Mouse (Mus musculus): ENCODE measurements around the gene Pth2r. TPM values are rescaled to one million over a fixed set of nuclear protein-coding genes. Genes with fewer than 3 reads are reported as not detected.

Pth2r gene
- polyA plus RNA-seq (2014; fragmentation: Illumina TruSeq; extraction: RNeasy Lipid Tissue Mini Kit (QIAGEN cat#74804); ENCODE audit: low read depth, low replicate concordance) = 3.8 TPM

DNA sequence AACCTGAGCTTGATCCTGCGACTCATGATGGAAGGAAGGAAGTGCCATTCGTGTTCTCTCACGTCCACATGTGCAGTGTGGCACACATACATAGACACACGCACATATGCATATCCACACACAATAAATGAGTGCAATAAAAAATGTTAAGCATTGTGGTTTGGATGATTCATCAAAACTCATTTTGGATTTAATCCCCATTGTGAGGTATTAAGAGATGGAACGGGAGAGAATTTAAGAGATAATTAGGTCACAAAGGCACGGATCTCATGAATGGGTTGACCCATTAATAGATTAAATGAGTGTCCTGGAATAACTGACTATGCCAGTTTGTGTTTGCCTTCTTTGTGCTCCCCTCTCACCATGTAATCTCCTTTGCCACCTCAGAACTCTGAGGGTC lies at the start of gene Pth2r:
Gene Pth2r, plus strand, starts transcription at position 301 of the 400 bp plus-strand sequence.

Other genes starting within 250 kb of the Pth2r start
- 234 TPM for gene Akr1cl, start 249.3 kb upstream of the Pth2r start, polyA plus RNA-seq (2014; fragmentation: Illumina TruSeq; extraction: RNeasy Lipid Tissue Mini Kit (QIAGEN cat#74804); ENCODE audit: low read depth, low replicate concordance)
- gene Cryge, start 230.9 kb upstream of the Pth2r start, polyA plus RNA-seq (2014; fragmentation: Illumina TruSeq; extraction: RNeasy Lipid Tissue Mini Kit (QIAGEN cat#74804); ENCODE audit: low read depth, low replicate concordance) = not detected
- not detected for gene Crygd, start 218.6 kb upstream of the Pth2r start, polyA plus RNA-seq (2014; fragmentation: Illumina TruSeq; extraction: RNeasy Lipid Tissue Mini Kit (QIAGEN cat#74804); ENCODE audit: low read depth, low replicate concordance)
- not detected for gene Crygc, start 208.4 kb upstream of the Pth2r start, polyA plus RNA-seq (2014; fragmentation: Illumina TruSeq; extraction: RNeasy Lipid Tissue Mini Kit (QIAGEN cat#74804); ENCODE audit: low read depth, low replicate concordance)
- not detected for gene Crygb, start 199.8 kb upstream of the Pth2r start, polyA plus RNA-seq (2014; fragmentation: Illumina TruSeq; extraction: RNeasy Lipid Tissue Mini Kit (QIAGEN cat#74804); ENCODE audit: low read depth, low replicate concordance)
- gene Cryga, start 178.7 kb upstream of the Pth2r start, polyA plus RNA-seq (2014; fragmentation: Illumina TruSeq; extraction: RNeasy Lipid Tissue Mini Kit (QIAGEN cat#74804); ENCODE audit: low read depth, low replicate concordance) = not detected
- gene Gm28845, start 162.5 kb upstream of the Pth2r start, polyA plus RNA-seq (2014; fragmentation: Illumina TruSeq; extraction: RNeasy Lipid Tissue Mini Kit (QIAGEN cat#74804); ENCODE audit: low read depth, low replicate concordance) = not detected
- not detected for gene D630023F18Rik, start 158.8 kb upstream of the Pth2r start, polyA plus RNA-seq (2014; fragmentation: Illumina TruSeq; extraction: RNeasy Lipid Tissue Mini Kit (QIAGEN cat#74804); ENCODE audit: low read depth, low replicate concordance)
- gene Idh1, start 95.6 kb upstream of the Pth2r start, polyA plus RNA-seq (2014; fragmentation: Illumina TruSeq; extraction: RNeasy Lipid Tissue Mini Kit (QIAGEN cat#74804); ENCODE audit: low read depth, low replicate concordance) = 100.0 TPM
- 16.2 TPM for gene Pikfyve, start 95.4 kb upstream of the Pth2r start, polyA plus RNA-seq (2014; fragmentation: Illumina TruSeq; extraction: RNeasy Lipid Tissue Mini Kit (QIAGEN cat#74804); ENCODE audit: low read depth, low replicate concordance)

Measured in testis, adult 10 weeks (tissue).